Mouse (Mus musculus): ENCODE data around the gene Tbc1d4. TPM values are rescaled to one million over a fixed set of nuclear protein-coding genes. Genes with fewer than 3 reads are reported as not detected.

Tbc1d4 gene
- polyA plus RNA-seq, 1 experiment = 9.2 TPM

DNA sequence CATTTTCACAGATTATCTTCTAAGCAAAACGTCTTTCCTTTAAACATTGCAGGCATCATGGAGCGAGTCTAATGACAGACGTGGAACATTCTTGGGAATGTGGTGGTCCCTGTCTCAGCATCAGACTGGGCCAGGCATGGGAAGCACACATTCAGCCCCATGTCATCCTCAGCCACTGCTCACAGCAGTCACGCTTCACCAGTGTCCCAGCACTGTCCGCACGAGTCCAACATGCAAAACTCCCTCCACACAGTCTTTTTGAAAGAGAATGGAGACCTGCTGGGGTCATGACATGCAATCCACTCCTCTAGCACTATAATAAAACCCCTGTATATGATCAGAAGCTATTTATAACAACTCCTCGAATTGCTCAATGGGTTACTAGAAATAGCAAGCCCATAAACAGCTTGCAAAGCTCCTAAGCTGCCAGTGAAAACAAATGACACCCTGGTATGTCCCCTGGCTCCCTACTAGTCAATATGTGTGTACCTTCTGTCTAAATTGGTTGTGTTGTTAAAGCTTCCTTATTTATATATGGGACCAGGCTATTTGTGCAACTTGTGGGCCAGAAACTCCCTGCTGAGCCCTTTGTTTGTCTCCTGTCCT lies 76.8 kb downstream of the Tbc1d4 start:
- no peak for DNase-seq (ENCODE audit: low spot score)

- no peak for DNase-seq (ENCODE audit: low spot score)
Measured at GRCm38 (mm10) chr14:101530455-101530854, 78.5 kb downstream of the Tbc1d4 start.

DNA sequence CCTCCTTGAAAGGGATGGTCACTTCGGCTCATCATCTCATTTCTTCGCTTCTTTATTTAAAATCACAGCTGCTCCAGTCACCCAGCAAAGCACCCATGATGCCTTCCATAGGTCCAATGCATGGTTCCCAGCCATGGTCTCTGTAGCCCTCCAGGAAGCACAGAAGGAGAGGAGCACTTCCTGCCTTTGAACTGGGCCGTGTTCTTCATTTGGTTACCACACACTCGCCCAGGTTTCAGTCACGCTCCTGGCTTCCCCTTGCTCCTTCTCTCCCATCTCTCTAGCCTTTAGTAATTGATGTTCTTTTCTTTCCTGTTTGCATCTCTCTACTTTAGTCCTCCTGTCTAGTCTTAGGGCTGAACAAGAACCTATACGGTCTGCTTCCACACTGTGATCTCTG lies 79.8 kb downstream of the Tbc1d4 start:
- no peak for DNase-seq (ENCODE audit: low spot score)

DNA sequence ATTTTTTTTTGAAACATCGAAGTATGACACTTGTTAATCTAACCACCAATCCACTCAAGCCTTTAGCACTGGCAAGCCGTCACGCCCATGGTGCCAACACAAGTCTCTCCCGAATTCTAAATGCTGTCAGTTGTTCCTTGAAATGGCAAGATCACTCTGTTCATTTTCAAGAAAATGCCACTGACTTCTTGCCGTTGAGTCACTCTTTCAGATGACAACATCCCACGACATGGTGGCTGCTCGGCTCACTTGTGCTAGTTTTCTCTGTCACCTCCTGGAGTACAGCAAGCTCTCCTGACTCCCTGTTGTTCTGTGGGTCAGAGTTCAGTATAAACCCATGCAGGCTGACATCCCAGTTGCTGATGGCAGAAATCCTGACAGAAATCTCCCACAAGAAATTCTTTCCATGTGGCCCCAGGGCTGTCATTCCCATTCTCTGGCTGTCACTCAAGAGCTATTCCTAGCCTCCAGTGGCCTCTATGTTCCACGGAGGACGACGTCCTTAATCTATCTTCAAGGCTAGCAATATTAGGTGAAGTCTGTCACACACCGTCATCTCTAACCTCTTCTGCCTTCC lies 81.5 kb downstream of the Tbc1d4 start:
- no peak for DNase-seq (ENCODE audit: low spot score)

DNA sequence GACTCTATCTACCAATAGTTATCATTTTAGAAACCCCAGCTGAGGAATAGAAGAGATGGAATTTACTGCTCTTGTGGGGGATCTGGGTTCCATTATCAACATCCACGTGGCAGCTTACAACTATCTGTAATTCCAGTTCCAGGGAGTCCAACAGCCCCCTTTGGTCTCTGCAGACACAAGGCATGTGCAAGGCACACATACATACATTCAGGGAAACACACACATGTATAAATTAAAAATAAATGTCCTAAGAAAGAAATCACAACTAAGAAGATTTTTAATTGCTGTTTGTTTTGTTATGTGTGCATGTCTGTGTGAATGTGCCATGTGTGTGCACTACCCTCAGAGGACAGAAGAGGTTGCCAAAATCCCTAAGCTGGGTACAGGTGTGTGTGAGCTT lies 82.5 kb downstream of the Tbc1d4 start:
- no peak for DNase-seq (ENCODE audit: low spot score)

GRCm38 (mm10) chr14:101519964-101520363 lies 89.0 kb downstream of the Tbc1d4 start:
- no peak for DNase-seq (ENCODE audit: low spot score)

DNA sequence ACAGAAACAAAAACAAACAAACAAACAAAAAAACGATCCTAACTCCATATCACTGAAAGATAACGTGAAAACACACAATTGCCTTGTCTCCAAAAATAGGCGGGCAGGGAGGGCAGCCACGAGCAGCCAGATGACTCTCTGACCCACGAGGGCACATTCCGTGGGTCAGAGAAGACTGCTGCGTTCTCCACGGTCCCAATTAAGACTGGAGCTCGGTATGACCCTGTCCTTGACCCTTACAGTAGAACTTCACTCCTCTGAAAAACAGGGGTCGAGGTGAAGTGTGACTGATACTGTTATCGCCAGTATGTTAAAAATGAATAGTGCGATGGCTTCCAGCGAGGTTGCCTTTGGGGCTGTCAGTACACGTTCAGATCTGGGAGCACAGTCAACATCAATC lies 90.7 kb downstream of the Tbc1d4 start:
- no peak for DNase-seq (ENCODE audit: low spot score)

DNA sequence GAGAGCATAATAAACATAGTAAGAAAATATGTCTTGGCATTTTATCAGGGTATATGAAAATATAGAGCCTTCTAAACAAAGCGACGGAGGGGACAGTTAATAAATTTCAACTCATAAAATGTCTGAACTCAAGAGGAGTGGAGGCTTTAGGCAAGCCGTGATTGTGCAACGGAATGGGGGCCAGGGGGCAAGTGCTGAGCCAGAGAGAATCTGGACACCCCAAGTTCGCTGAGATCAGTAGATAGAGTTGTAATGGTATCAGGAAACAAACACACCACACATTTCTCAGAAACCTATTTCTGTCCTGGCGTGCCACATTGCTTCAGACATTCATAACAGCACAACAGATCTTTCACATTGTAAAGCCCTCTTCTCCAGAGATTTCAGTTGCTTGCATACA lies 91.2 kb downstream of the Tbc1d4 start:
- no peak for DNase-seq (ENCODE audit: low spot score)

DNA sequence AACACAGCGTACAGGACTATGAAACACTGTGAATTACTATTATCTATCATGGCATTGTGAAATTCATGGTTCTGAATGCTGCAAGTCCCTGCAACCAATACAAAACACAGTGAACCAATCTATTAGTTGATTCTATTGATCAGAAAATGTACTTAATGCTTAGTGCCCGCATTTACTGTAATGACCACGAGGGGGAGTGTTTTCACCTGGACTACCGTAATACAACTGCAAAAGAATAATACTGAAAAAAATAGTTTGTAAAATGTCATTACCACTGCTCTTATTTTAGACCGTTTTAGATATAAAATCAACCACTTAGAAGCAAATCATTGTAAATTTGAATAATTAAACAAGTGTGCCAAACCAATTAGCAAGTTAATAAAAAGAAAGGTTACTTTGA lies 91.7 kb downstream of the Tbc1d4 start:
- no peak for DNase-seq (ENCODE audit: low spot score)

DNA sequence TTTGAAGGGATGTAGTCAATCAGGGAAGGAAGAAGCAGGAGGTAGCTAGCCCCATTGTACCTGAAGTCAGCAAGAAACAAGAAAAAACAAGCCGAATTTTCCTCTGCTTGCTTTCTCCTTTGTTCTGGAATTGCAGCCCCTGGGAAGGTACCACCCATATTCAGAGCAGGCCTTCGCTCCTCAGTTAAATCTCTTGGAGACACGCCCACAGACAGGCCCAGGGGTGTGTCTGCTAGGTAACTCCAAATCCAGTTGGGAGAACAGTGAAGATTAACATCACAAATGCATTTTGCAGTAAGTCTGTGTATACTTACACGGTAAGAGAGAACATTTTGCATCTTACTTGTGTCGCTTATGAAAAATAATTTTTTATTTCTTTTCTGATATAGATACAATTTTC lies 92.1 kb downstream of the Tbc1d4 start:
- no peak for DNase-seq (ENCODE audit: low spot score)

DNA sequence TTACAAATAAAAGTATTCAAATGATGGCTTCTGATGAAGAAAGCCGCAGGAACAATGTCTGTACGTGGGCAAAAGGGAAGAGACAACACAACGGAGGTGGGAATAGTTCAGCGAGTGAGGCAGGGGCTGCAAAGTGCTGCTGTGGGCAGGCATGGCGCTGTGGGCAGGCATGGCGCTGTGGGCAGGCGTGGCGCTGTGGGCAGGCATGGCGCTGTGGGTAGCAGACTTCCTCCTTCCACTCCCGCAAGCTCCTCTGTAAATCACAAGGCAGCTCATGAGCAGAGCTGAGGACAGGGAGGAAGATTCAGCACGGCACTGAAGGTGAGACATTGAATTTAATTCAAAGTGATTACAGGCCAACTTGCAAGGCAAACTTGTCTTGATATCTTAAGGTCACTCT lies 93.0 kb downstream of the Tbc1d4 start:
- DNase-seq (ENCODE audit: low spot score) = no peak

DNA sequence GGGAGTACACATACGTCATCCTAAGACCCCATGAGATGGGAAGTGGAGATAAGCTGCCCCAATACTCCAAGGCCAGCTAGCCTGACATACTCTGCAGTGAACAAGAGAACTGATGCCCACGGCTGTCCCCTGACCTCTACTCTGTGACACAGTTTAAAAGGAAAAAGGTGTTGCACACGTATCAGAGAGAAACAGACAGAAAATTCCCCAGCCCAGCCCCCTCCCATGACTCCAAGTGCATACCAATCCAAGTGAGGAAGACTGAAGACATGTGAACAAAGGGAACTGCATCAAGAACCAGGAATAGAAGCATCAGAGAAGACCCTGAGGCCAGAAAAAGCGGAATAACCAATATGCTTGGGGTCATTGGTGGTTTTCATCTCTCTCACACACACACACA lies 93.7 kb downstream of the Tbc1d4 start:
- no peak for DNase-seq (ENCODE audit: low spot score)

GRCm38 (mm10) chr14:101514557-101514971 lies 94.4 kb downstream of the Tbc1d4 start:
- DNase-seq (ENCODE audit: low spot score) = no peak

- no peak for DNase-seq (ENCODE audit: low spot score)
Measured at GRCm38 (mm10) chr14:101513163-101513562, 95.8 kb downstream of the Tbc1d4 start.

DNA sequence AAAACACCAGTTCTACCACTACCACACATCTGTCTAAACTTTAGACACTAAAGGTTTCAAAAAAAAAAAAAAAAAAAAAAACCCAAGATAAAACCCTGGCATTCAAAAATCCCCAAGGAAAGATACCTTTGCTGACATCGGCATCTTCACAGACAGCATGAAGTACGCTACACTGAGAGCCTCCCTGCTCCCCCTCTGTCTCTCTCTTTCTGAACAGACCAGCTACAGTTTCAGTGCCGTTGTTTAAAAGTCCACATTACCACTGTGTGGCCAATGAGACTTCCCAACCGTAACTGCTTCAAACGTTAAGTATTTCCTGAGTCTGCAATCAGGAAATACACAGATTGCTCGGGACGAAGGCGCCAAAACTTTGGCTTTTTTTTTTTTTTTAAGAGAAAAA lies 97.6 kb downstream of the Tbc1d4 start:
- no peak for DNase-seq (ENCODE audit: low spot score)

DNA sequence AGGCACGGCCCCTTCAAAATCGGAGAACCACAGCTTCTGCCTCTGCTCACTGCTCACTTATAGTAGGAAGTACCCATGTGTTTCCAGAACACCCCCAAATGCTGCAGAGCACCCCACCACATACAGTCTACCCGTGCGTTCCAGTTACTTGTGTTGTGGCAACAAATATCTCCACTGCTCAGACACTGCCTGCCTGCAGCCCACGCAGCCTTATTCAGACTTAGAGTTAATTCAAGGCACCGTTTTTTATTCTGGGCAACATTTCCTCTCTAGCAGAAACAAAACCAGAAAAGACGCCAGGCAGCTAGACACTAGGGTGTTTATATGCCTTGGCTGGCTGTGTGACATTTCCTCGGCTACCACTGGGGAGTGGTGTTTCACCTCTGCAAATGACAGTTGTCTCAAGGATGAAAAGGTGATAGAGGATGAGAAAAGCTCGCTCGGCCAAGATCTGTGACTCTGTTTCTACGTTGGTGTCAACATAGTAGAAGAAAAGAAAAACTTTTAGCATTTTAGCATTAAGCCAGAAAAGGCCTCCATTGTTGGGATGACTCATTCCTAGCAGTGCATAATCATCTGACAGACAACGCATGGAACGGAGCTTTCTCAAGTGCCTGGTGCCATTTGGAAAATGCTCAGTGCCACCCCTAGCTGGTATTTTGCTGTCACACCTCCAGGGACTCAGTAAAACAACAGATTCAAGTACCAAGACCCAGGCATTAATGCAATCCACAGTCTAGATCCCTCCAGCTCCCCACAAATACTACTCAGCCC lies 98.3 kb downstream of the Tbc1d4 start:
- no peak for DNase-seq (ENCODE audit: low spot score)

GRCm38 (mm10) chr14:101509759-101510158 lies 99.2 kb downstream of the Tbc1d4 start:
- DNase-seq (ENCODE audit: low spot score) = no peak

DNA sequence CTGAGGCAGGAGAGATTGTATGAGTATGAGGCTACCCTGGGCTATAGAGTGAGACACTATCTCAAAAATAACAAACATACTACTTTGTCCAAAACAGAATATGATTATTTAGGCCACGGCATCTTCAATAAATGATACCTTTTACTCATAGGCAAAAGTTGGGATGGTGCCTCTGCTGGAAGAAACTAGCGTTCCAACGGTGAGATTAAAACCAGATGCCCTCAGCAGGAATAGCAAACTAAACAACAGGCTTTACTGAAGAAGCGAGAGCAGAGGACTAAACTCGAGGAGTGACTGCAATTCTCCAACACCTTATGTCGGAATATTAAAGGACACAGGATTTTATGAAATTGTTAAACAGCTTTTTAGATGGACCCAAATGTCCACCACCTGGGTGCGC lies 101.0 kb downstream of the Tbc1d4 start:
- DNase-seq (ENCODE audit: low spot score) = no peak

- no peak for DNase-seq (ENCODE audit: low spot score)
Measured at GRCm38 (mm10) chr14:101507146-101507545, 101.8 kb downstream of the Tbc1d4 start.

DNA sequence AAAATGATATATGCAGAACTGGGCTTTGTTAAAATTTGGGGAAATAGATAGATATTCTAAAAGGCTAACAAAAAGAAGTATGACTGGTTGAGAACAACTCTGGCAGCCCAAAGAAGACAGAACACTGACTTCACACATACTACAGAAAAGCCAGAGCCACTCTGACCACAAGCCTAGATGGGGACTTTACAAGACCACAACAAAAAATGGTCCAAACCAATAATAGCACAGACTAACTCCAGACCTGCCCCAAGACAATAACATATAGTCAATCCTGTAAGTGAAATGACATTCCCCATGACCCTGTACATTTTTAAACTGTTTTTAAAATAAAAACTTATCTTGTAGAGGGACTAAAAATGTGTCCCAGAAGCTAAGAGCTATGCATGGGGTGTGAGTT lies 103.2 kb downstream of the Tbc1d4 start:
- no peak for DNase-seq (ENCODE audit: low spot score)

- no peak for DNase-seq (ENCODE audit: low spot score)
Measured at GRCm38 (mm10) chr14:101504473-101505200, 104.4 kb downstream of the Tbc1d4 start.

DNA sequence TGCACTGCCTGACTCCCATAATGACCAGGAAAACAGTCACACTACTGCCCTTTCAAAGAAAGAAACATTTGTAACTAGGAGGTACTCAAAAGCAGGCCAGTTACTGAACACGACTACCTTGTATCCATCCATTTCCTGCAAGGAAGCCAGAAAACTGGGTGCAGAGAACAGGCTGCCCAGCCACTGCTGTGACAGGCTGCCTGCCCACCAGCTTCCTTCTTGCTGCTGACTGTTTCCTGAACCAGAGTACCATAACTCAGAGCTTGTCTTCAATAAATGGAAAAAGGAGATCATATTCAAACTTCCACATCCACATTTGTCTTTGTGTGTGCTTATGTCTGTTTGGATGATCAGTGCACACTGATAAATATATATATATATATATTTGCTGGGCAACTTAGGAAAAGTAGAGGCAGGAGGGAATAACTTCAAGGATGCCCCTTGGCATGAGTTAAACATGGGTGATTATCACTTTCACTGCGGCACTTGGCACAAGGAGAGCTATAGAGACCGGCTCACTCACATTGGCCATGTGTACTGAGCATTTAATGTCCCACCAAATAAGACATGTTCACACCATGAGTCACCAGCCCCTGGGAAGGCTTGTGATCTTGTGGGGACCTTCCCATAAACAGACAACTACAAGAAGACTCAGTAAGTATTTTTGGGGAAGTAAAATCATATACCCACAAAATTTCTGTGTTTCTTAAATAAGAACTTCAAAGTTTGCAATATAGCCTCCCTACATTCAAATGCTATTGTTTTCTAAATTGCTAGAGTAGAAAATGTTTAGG lies 105.6 kb downstream of the Tbc1d4 start:
- no peak for DNase-seq (ENCODE audit: low spot score)

Data from urinary bladder, adult 2 months (tissue).